Mouse (Mus musculus): ENCODE results near the gene Dgka.

The Dgka gene

DNA sequence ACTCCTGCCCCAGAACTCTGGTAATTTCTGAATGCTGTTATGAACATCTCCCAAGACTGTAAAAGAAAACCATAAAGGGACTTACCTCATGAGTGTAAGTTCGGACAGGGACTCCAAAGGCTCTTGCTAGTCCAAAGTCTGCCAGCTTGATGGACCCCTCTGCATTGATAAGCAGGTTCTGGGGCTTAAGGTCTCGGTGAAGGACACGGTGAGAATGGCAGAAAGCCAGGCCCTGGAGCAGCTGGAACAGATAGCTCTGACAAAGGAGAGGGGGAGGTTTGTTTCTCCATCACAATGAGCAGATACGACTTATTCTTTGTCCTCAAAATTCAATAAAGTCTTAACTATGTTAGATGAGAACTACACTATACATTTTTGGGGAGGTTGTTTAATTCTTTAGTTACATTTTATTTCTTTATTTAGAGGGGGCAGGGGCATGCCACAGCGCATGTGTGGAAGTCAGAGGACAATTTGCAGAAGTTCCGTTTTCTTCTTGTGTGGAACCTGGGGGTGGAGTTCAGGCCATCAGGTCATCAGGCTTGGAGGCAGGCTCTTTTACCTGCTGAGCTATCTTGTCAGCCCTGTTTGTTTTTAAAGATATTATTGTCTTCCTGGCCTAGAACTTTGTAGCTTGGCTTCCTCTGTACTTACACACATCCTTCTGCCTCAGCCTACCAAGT lies 42.2 kb downstream of the Dgka start:
- CTCF ChIA-PET, result no interaction called here
- POLR2A ChIA-PET, result interaction anchor here in 2 of 4 experiments (0.7 to 12.4 kb wide), 15 partner anchors 9 to 218 kb away, joined by 3 to 197 read pairs (median 7); partner anchors contain the start of genes Pa2g4 (in 1 of the 2) and Pym1 (in 1 of the 2)

DNA sequence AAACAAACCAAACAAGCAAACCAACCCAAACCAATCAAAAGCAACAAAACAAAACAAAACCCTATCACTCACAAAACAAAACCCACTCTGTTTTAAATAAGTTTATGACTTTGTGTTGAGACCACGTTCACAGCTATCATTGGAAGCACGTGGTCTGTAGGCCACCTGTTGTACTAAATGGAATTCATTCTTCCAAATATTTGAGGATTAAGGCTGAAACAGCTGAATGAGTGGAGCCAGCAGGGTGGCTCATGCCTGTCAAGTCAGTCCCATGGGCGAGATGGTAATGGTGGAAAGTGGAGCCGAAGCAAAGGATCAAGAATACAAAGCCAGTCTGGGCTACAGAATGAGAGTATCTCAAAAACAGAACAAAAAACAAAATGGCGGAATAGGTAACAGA lies 43.9 kb downstream of the Dgka start:
- ChIA-PET POLR2A (interaction anchor here (0.6 to 12.4 kb wide), 18 partner anchors 11 to 617 kb away, joined by 3 to 197 read pairs (median 5); partner anchors contain the start of genes Pa2g4 (in 2 of the 4), Atp5b (in 1 of the 4), Pym1 (in 1 of the 4) and Suox (in 1 of the 4)), CTCF (interaction anchor here in 1 of 4 experiments (0.6 kb wide), 1 partner anchor 90 kb away, joined by 3 read pairs; no protein-coding TSS in a partner anchor)

DNA sequence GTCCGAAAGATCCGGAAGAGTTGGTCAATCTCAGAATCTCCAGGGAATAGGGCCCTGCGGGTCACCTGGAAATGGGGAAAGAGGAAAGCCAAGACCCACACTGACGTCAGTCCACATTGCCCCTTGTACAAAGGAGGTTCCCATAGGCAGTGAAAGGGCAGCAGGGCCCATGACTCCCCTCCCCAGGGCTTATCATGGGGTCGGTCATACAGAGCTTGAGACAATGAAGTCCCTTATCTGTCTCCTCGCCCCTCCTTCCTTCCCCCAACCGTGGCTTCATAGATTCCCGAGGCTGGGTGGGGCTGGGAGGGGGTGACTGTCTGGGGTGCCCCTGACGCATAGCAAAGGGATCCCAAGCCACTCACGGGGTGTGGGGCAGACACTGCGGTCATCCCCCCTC lies 45.0 kb downstream of the Dgka start:
- POLR2A ChIA-PET, result interaction anchor here in 3 of 4 experiments (0.6 to 12.4 kb wide), 19 partner anchors 9 to 429 kb away, joined by 3 to 197 read pairs (median 4); partner anchors contain the start of genes Pym1 (in 2 of the 3), Dgka (in 1 of the 3), Pa2g4 (in 1 of the 3) and Stat2 (in 1 of the 3)

GRCm38 (mm10) chr10:128699006-128699405 lies 45.6 kb downstream of the Dgka start:
- CTCF ChIA-PET, result no interaction called here
- POLR2A ChIA-PET, result interaction anchor here in 3 of 4 experiments (0.5 to 12.4 kb wide), 18 partner anchors 8 to 429 kb away, joined by 3 to 197 read pairs (median 4); partner anchors contain the start of genes Pym1 (in 2 of the 3), Dgka (in 1 of the 3) and Stat2 (in 1 of the 3)

More for the DNA sequence above, 45.0 kb downstream of the Dgka start:
- CTCF ChIA-PET, result interaction anchor here in 2 of 4 experiments (0.6 kb wide), 2 partner anchors 84 to 1624 kb away, joined by 3 to 5 read pairs; partner anchors contain the start of gene Agap2 (in 1 of the 2)

GRCm38 (mm10) chr10:128697072-128697725 lies 47.5 kb downstream of the Dgka start:
- ChIA-PET POLR2A (interaction anchor here (0.5 to 12.4 kb wide), 35 partner anchors 8 to 530 kb away, joined by 3 to 197 read pairs (median 4); partner anchors contain the start of genes Cdk2 (in 3 of the 4), Pym1 (in 2 of the 4), Dgka (in 1 of the 4) and Dnajc14 (in 1 of the 4)), CTCF (interaction anchor here in 3 of 4 experiments (0.5 to 2.6 kb wide), 9 partner anchors 8 to 119 kb away, joined by 3 to 12 read pairs (median 5); partner anchors contain the start of genes Cdk2 (in 1 of the 3) and Suox (in 1 of the 3))

DNA sequence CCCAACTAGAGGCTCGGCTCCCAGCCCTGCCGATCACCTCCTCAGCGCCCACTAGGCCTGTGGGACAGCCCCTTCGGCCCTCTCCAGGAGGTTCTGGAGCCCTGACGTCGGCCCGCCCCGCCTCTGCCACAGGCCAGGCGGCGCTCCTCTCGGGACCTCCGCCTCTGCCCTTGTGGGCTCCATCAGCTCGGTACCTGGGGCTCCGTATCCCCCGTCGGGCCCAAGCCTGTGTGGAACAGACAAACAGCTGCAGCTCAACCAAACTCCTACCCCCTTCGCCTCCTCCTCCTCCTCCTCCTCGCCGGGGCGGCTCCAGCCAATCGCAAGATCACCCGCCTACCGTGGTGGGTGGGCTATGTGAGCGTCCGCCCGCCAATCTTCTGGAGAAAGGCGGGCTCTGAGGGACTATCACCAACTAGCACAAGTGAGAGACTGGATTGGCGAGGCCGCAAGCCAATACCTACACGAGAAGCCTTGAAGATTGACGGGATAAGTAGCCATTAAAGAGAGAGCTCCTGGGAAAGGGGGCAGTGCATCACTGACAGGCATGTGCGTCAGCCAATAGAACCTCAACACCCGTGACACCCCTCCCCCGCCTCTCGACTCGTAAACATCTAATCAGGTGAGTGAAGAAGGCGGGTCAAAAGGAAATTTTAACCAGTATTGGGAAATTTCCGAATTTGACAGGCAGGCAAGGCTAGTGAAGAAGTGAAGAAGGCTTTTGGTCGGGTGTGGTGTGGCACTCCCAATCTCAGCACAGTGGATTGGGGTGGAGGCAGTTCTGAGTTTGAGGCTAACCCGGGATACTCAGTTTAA lies 48.5 kb downstream of the Dgka start, which contains the start of gene Rab5b:
TSS of gene Rab5b (minus strand) at position 273 of the 816 bp plus-strand sequence.
- POLR2A ChIA-PET, result interaction anchor here (0.5 to 12.4 kb wide), 107 partner anchors 9 to 1406 kb away, joined by 3 to 197 read pairs (median 4); partner anchors contain the start of genes Cdk2 (in 3 of the 4), Pym1 (in 3 of the 4), Zc3h10 (in 3 of the 4) and Bloc1s1 (in 2 of the 4)

GRCm38 (mm10) chr10:128695411-128695991 lies 49.2 kb downstream of the Dgka start:
- POLR2A ChIA-PET, result interaction anchor here (0.5 to 12.4 kb wide), 74 partner anchors 8 to 1406 kb away, joined by 3 to 197 read pairs (median 5); partner anchors contain the start of genes Cdk2 (in 3 of the 4), Cd63 (in 2 of the 4), Naca (in 2 of the 4) and Pa2g4 (in 2 of the 4)
- CTCF ChIA-PET, result interaction anchor here in 2 of 4 experiments (1.5 to 2.6 kb wide), 6 partner anchors 10 to 90 kb away, joined by 3 to 12 read pairs (median 6); partner anchors contain the start of genes Suox (in 2 of the 2) and Cdk2 (in 1 of the 2)

More for the DNA sequence above, 48.5 kb downstream of the Dgka start, which contains the start of gene Rab5b:
- CTCF ChIA-PET, result interaction anchor here (0.5 to 2.6 kb wide), 14 partner anchors 9 to 263 kb away, joined by 3 to 12 read pairs (median 5); partner anchors contain the start of genes Suox (in 2 of the 4) and Cdk2 (in 1 of the 4)

GRCm38 (mm10) chr10:128674469-128675008 lies 70.1 kb downstream of the Dgka start:
- ChIA-PET CTCF (interaction anchor here (0.5 to 3.2 kb wide), 41 partner anchors 9 to 1995 kb away, joined by 3 to 23 read pairs (median 4); partner anchors contain the start of genes Pa2g4 (in 2 of the 4), Rab5b (in 2 of the 4), Nabp2 (in 1 of the 4) and Rnf41 (in 1 of the 4)), POLR2A (interaction anchor here (0.5 to 3.8 kb wide), 50 partner anchors 9 to 263 kb away, joined by 3 to 36 read pairs (median 4); partner anchors contain the start of genes Ikzf4 (in 3 of the 4), Cdk2 (in 2 of the 4), Pa2g4 (in 2 of the 4) and Rab5b (in 2 of the 4))

DNA sequence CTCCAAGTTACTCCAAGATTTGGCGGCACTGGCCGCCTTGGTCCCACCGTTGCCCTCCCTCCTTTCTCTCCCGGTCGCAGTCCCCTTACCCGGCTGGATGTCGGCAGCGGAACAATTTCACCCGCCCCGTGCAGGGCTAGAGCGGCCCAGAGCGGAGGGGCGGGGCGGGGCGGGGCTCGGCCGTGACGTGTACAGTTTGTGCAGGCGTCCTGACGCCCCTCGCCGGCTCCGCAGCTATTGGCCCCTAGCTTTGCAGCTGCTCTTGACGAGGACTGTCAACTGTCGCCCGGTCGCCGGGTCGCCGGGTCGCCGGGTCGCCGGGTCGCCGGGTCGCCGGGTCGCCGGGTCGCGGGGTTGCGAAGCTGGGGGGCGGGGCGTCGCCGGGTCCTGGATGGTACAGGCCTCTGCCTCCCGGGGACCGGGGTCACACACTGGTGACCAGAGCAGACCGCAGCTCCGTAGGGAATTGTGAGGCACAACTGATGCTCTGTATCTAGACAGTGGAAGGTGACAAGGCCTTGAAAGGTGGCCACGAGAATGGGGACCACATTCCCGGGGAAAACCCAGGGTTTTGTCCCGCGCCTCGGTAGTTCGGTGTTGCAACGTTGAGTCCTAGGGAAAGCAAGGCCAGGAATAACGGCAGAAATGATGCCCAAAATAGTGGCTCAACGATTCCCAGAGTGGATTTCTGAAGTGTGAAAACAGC lies 70.7 kb downstream of the Dgka start, which contains the start of gene Suox:
TSS of gene Suox (minus strand) at position 311 of the 706 bp plus-strand sequence.
- ChIA-PET CTCF (interaction anchor here (0.5 to 3.2 kb wide), 33 partner anchors 8 to 1994 kb away, joined by 3 to 23 read pairs (median 4); partner anchors contain the start of genes Rab5b (in 2 of the 4), Erbb3 (in 1 of the 4), Nabp2 (in 1 of the 4) and Rnf41 (in 1 of the 4)), POLR2A (interaction anchor here (0.5 to 3.8 kb wide), 45 partner anchors 9 to 217 kb away, joined by 3 to 36 read pairs (median 4); partner anchors contain the start of genes Ikzf4 (in 3 of the 4), Cdk2 (in 2 of the 4), Pa2g4 (in 2 of the 4) and Rab5b (in 2 of the 4))

DNA sequence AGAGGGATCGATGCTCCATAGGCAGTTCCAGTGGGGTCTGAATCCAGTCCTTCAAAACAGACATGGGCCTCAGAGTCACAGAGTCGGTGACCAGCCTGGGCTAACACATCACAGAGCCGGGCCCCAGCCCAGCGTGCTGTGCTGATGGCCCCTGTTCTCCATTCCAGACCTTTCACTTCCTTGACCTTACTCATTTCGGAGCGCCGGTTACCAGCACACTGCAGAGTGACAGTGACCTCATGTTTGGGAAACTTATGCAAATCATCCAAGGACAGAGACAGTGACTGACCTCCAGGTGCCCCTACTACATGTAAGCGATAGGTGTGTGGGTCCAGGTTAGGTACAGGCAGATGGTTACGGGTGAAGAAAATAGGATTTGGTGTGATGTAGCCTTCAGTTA lies 73.5 kb downstream of the Dgka start:
- ChIA-PET CTCF (interaction anchor here in 2 of 4 experiments (0.6 to 1.1 kb wide), 2 partner anchors 58 to 84 kb away, joined by 3 read pairs; no protein-coding TSS in a partner anchor), POLR2A (interaction anchor here in 2 of 4 experiments (0.8 to 4.3 kb wide), 6 partner anchors 20 to 146 kb away, joined by 3 to 26 read pairs (median 6); partner anchors contain the start of genes Esyt1 (in 1 of the 2), Rab5b (in 1 of the 2), Rps26 (in 1 of the 2) and Zc3h10 (in 1 of the 2))
